Mouse (Mus musculus): ENCODE data around the gene Slc1a1.

GRCm38 (mm10) chr19:28927396-28927795 lies 92.5 kb downstream of the Slc1a1 start:
- TF ChIP-seq GATA1 (IDR thresholded peaks at IDR 0.05; ENCODE audit: low read length) = no peak
- no peak for TF ChIP-seq TAL1 (IDR thresholded peaks at IDR 0.05; ENCODE audit: low read length)

All from erythroblast, embryonic 14.5 days (primary cell).